Comparison of ENCODE assay signal across 22 mouse cellular contexts in the genomic region with DNA sequence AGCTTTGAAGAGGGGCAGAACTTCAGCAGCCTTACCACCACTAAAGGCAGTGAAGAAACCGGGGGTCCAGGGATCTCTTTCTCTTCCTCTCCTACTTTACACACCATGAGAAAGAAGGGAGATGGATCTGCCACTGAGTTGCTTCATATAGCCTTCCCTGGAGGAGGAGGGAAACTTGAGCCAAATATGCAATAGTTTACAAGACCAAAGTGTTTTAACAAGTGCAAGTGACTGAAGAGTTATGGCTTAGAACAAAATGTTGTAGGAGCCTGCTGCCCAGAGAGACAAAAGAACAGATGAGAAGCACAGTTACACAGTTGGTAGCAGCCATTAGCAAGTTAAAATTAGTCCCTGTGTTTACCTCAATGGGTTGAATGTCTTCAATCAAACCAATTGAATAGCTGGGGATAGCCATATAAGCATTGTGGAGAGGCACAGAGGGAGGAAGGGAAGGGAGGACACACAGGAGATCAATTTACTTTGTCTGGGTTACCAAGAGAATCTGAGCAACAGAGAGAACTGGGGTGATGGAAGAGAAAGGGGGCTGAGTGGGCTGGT. TPM values are rescaled to one million over a fixed set of nuclear protein-coding genes. Genes with fewer than 3 reads are reported as not detected.
DNase-seq lines count a peak whose midpoint lies in the region; ATAC-seq and TF ChIP-seq lines count a peak whose summit lies in the region.
"Had no signal": no experiment of that assay in that cellular context is flagged by ENCODE, and none has a peak within 500 bp of the region (broad histone marks: within the 10 kb centered on the region; RNA-seq: fewer than 3 reads in every experiment).

No protein-coding gene starts in this region.

- peaks cover 19% of the 10 kb centered on the region for H3K4me1 ChIP-seq in intestine, embryonic 16.5 days (ENCODE audit: control insufficient read depth, insufficient read depth, low read length)
- H3K4me1 ChIP-seq in intestine, embryonic 15.5 days (replicated peaks): peaks cover 17% of the 10 kb centered on the region
- peaks cover 19% of the 10 kb centered on the region for H3K4me1 ChIP-seq in stomach, embryonic 14.5 days (ENCODE audit: control insufficient read depth, insufficient read depth, low read length)
- H3K4me1 ChIP-seq in stomach, postnatal 0 days (replicated peaks; ENCODE audit: control insufficient read depth, insufficient read depth): no peaks in the 10 kb centered on the region

- WGBS in intestine, embryonic 16.5 days: 57% methylated on average over 1 of the region's 1 CpGs
- WGBS in intestine, embryonic 15.5 days: 47% methylated on average over 1 of the region's 1 CpGs
- 70% methylated on average over 1 of the region's 1 CpGs for WGBS in stomach, embryonic 14.5 days
- WGBS in stomach, postnatal 0 days: 71% methylated on average over 1 of the region's 1 CpGs

- no peaks in the 10 kb centered on the region for H3K36me3 ChIP-seq in intestine, embryonic 16.5 days (ENCODE audit: control insufficient read depth, insufficient read depth, low read length)
- no peaks in the 10 kb centered on the region for H3K36me3 ChIP-seq in intestine, embryonic 15.5 days
- no peaks in the 10 kb centered on the region for H3K36me3 ChIP-seq in stomach, embryonic 14.5 days (ENCODE audit: control insufficient read depth, insufficient read depth, low read length)
- no peaks in the 10 kb centered on the region for H3K36me3 ChIP-seq in stomach, postnatal 0 days (ENCODE audit: control insufficient read depth, insufficient read depth, low read length)
- H3K36me3 ChIP-seq: G1E; hindbrain, embryonic 13.5 days; limb, embryonic 10.5 days; limb, embryonic 15.5 days; liver, embryonic 13.5 days; midbrain, embryonic 12.5 days; neural tube, embryonic 13.5 days had no signal

- peak; percentile 15; the same call in 1 of the 2 replicates for ATAC-seq in intestine, embryonic 16.5 days
- no peak for ATAC-seq in intestine, embryonic 15.5 days
- no peak for ATAC-seq in stomach, embryonic 14.5 days (ENCODE audit: insufficient number of reproducible peaks, insufficient read depth, low FRiP score, low read depth)
- no peak for ATAC-seq in stomach, postnatal 0 days (ENCODE audit: low FRiP score, low TSS enrichment)
- ATAC-seq: forebrain, embryonic 16.5 days had no signal

- no peak for DNase-seq in stomach, postnatal 0 days (ENCODE audit: low spot score)
- DNase-seq in adipocyte (ENCODE audit: low spot score): peak; percentile 53
- no peak for DNase-seq in layer of hippocampus, postnatal 36 days
- DNase-seq: adrenal gland, postnatal 36 days; B cell, adult 2 months; cerebellum, adult 8-10 months; cerebellum, postnatal 25 days; heart, postnatal 14 days; kidney, adult 2 months; kidney, postnatal 36 days; liver, embryonic 13.5 days; lung, adult 18-20 months had no signal

- H3K9me3 ChIP-seq in intestine, embryonic 16.5 days (ENCODE audit: control insufficient read depth, low read length): no peaks in the 10 kb centered on the region
- H3K9me3 ChIP-seq in intestine, embryonic 15.5 days: no peaks in the 10 kb centered on the region
- H3K9me3 ChIP-seq in stomach, embryonic 14.5 days (ENCODE audit: control insufficient read depth, low read depth, low read length): no peaks in the 10 kb centered on the region
- no peaks in the 10 kb centered on the region for H3K9me3 ChIP-seq in stomach, postnatal 0 days (ENCODE audit: control insufficient read depth, low read length)
- H3K9me3 ChIP-seq: G1E; hindbrain, embryonic 13.5 days; limb, embryonic 10.5 days; limb, embryonic 15.5 days; liver, embryonic 13.5 days; midbrain, embryonic 12.5 days; neural tube, embryonic 13.5 days had no signal

- no peak overlapping the region for H3K4me3 ChIP-seq in intestine, embryonic 16.5 days (ENCODE audit: low read length)
- H3K4me3 ChIP-seq in intestine, embryonic 15.5 days (replicated peaks): no peak overlapping the region
- H3K4me3 ChIP-seq in stomach, embryonic 14.5 days (ENCODE audit: low read depth, low read length): no peak overlapping the region
- no peak overlapping the region for H3K4me3 ChIP-seq in stomach, postnatal 0 days (ENCODE audit: low read depth, low read length)
- H3K4me3 ChIP-seq: hindbrain, embryonic 13.5 days; limb, embryonic 10.5 days; limb, embryonic 15.5 days; liver, embryonic 13.5 days; midbrain, embryonic 12.5 days; neural tube, embryonic 13.5 days had no signal

- no peak overlapping the region for H3K9ac ChIP-seq in intestine, embryonic 16.5 days (ENCODE audit: low read depth, low read length)
- H3K9ac ChIP-seq in intestine, embryonic 15.5 days: no peak overlapping the region
- no peak overlapping the region for H3K9ac ChIP-seq in stomach, embryonic 14.5 days (replicated peaks; ENCODE audit: low read depth, low read length)
- H3K9ac ChIP-seq in stomach, postnatal 0 days (ENCODE audit: low read length): no peak overlapping the region
- H3K9ac ChIP-seq: hindbrain, embryonic 13.5 days; limb, embryonic 15.5 days; liver, embryonic 13.5 days; midbrain, embryonic 12.5 days; neural tube, embryonic 13.5 days had no signal

- no peak overlapping the region for H3K4me2 ChIP-seq in intestine, embryonic 16.5 days (ENCODE audit: low read depth, low read length)
- H3K4me2 ChIP-seq in intestine, embryonic 15.5 days (replicated peaks): no peak overlapping the region
- no peak overlapping the region for H3K4me2 ChIP-seq in stomach, embryonic 14.5 days (replicated peaks; ENCODE audit: low read depth, low read length)
- no peak overlapping the region for H3K4me2 ChIP-seq in stomach, postnatal 0 days (replicated peaks; ENCODE audit: low read depth)
- H3K4me2 ChIP-seq: hindbrain, embryonic 13.5 days; limb, embryonic 15.5 days; liver, embryonic 13.5 days; midbrain, embryonic 12.5 days; neural tube, embryonic 13.5 days had no signal

- no peak for TF ChIP-seq CTCF in stomach, postnatal 0 days (IDR thresholded peaks at IDR 0.05; ENCODE audit: low read depth)

- no peaks in the 10 kb centered on the region for H3K27me3 ChIP-seq in intestine, embryonic 16.5 days (replicated peaks; ENCODE audit: control insufficient read depth, insufficient read depth, low read length)
- H3K27me3 ChIP-seq in intestine, embryonic 15.5 days (replicated peaks): no peaks in the 10 kb centered on the region
- no peaks in the 10 kb centered on the region for H3K27me3 ChIP-seq in stomach, embryonic 14.5 days (ENCODE audit: control insufficient read depth, insufficient read depth, low read length)
- H3K27me3 ChIP-seq in stomach, postnatal 0 days (ENCODE audit: control insufficient read depth, insufficient read depth, low read length): no peaks in the 10 kb centered on the region
- H3K27me3 ChIP-seq: hindbrain, embryonic 13.5 days; limb, embryonic 15.5 days; midbrain, embryonic 12.5 days; neural tube, embryonic 13.5 days had no signal

- no peak for TF ChIP-seq EP300 in stomach, postnatal 0 days (optimal IDR thresholded peaks at IDR 0.05)

- no peak overlapping the region for H3K27ac ChIP-seq in intestine, embryonic 16.5 days (ENCODE audit: low read length)
- no peak overlapping the region for H3K27ac ChIP-seq in intestine, embryonic 15.5 days
- H3K27ac ChIP-seq in stomach, embryonic 14.5 days (ENCODE audit: low read length): peak overlapping the region; percentile 27; the same call in 1 of the 2 replicates
- no peak overlapping the region for H3K27ac ChIP-seq in stomach, postnatal 0 days (replicated peaks)
- H3K27ac ChIP-seq: hindbrain, embryonic 13.5 days; limb, embryonic 10.5 days; limb, embryonic 15.5 days; liver, embryonic 13.5 days; midbrain, embryonic 12.5 days; neural tube, embryonic 13.5 days had no signal

RNA-seq across cellular contexts. Expression of a gene that starts 13.1 kb away (rescaled TPM):
- polyA plus RNA-seq in intestine, embryonic 16.5 days (2015; fragmentation: Nextera tagmentation; extraction: Ambion mirVana): 40.5 and 49.1 TPM in 2 replicates
- 52.1 and 55.7 TPM in 2 replicates for polyA plus RNA-seq in intestine, embryonic 15.5 days (2015; fragmentation: Nextera tagmentation; extraction: Ambion mirVana)
- 66.1 and 72.5 TPM in 2 replicates for polyA plus RNA-seq in stomach, embryonic 14.5 days (2014; fragmentation: Nextera tagmentation; extraction: Ambion mirVana)
- polyA plus RNA-seq in stomach, postnatal 0 days (2015; fragmentation: Nextera tagmentation; extraction: Ambion mirVana): 17.1 and 17.7 TPM in 2 replicates
- total RNA-seq in layer of hippocampus, postnatal 36 days (2021): 100 to 1,000 TPM; 284 to 297 TPM
